Mouse (Mus musculus) embryonic fibroblast, embryonic 13.5 days (primary cell): ENCODE results near the gene Rpl10a. TPM values are rescaled to one million over a fixed set of nuclear protein-coding genes. Genes with fewer than 3 reads are reported as not detected.

ENCODE experiments used
- H3K27ac ChIP-seq: 2 replicates; pipeline ENCODE4 v1.5.1; 2012; ENCODE audit warnings: low read length, control low read depth, inconsistent platforms; ENCODE audit not compliant: insufficient read depth
- H3K4me1 ChIP-seq: 2 replicates; pipeline ENCODE4 v1.6.1; 2011; ENCODE audit warnings: low read length; ENCODE audit not compliant: control insufficient read depth, insufficient read depth
- H3K4me3 ChIP-seq: 2 replicates; pipeline ENCODE4 v1.5.1; 2011; ENCODE audit warnings: mild to moderate bottlenecking, control low read depth, low read length; ENCODE audit not compliant: insufficient read depth
- CTCF ChIP-seq: IDR thresholded peaks from 2 replicates; pipeline ENCODE4 v1.5.1; 2011; ENCODE audit warnings: mild to moderate bottlenecking, control low read depth, low read length, moderate library complexity, borderline replicate concordance; ENCODE audit not compliant: insufficient read depth
- POLR2A ChIP-seq: IDR thresholded peaks from 2 replicates; pipeline ENCODE4 v1.6.1; 2011; ENCODE audit warnings: low read depth, mild to moderate bottlenecking, control low read depth, low read length, moderate library complexity
- polyA plus RNA-seq: library from polyadenylated mRNA; stranded (reverse); fragments of >200 nt; gene quantifications from 2 replicates; pipeline ENCODE4 v1.2.4, GENCODE M21; 2011; ENCODE audit warnings: low read depth; ENCODE audit not compliant: missing spikeins, insufficient read length

The Rpl10a gene
- polyA plus RNA-seq, 1 experiment: 1,157 TPM

- TF ChIP-seq POLR2A (no peak), CTCF (no peak)
- 0 out of 2 replicates have a peak, but pooled peaks cover 2% of the 10 kb centered on the region for H3K4me1 ChIP-seq
- no peak overlapping the region for H3K4me3 ChIP-seq
- H3K27ac ChIP-seq: 0 out of 2 replicates have a peak overlapping the region, but pooled peaks have one; percentile 22
These were observed 43.0 kb downstream of the Rpl10a start for GRCm38 (mm10) chr17:28371286-28371685.

- no peak overlapping the region for H3K27ac ChIP-seq
- 0 out of 2 replicates have a peak, but pooled peaks cover 2% of the 10 kb centered on the region for H3K4me1 ChIP-seq
- no peak overlapping the region for H3K4me3 ChIP-seq
- TF ChIP-seq CTCF (no peak), POLR2A (no peak)
These were observed 43.7 kb downstream of the Rpl10a start for GRCm38 (mm10) chr17:28371941-28372340.

GRCm38 (mm10) chr17:28373821-28374220 lies 45.5 kb downstream of the Rpl10a start:
- Histone ChIP-seq H3K4me1 (0 out of 2 replicates have a peak, but pooled peaks cover 2% of the 10 kb centered on the region), H3K27ac (no peak overlapping the region), H3K4me3 (no peak overlapping the region)
- TF ChIP-seq POLR2A (no peak), CTCF (peak; percentile 92)

- 0 out of 2 replicates have a peak, but pooled peaks cover 2% of the 10 kb centered on the region for H3K4me1 ChIP-seq
- TF ChIP-seq POLR2A (no peak), CTCF (no peak)
- no peak overlapping the region for H3K4me3 ChIP-seq
- H3K27ac ChIP-seq: no peak overlapping the region
These were observed 46.2 kb downstream of the Rpl10a start for GRCm38 (mm10) chr17:28374494-28374893.

GRCm38 (mm10) chr17:28375592-28376061 lies 47.4 kb downstream of the Rpl10a start:
- Histone ChIP-seq H3K4me1 (0 out of 2 replicates have a peak, but pooled peaks cover 2% of the 10 kb centered on the region), H3K4me3 (no peak overlapping the region), H3K27ac (no peak overlapping the region)
- TF ChIP-seq CTCF (no peak), POLR2A (no peak)

- no peaks in the 10 kb centered on the region for H3K4me1 ChIP-seq
- TF ChIP-seq CTCF (no peak), POLR2A (no peak)
- no peak overlapping the region for H3K4me3 ChIP-seq
- H3K27ac ChIP-seq: no peak overlapping the region
These were observed 52.0 kb downstream of the Rpl10a start for GRCm38 (mm10) chr17:28380255-28380654.

Other genes with a start within 250 kb of the Rpl10a start
- gene Tcp11, start 247.8 kb upstream of the Rpl10a start, polyA plus RNA-seq: not detected in 2 replicates
- gene Scube3, start 186.3 kb upstream of the Rpl10a start, polyA plus RNA-seq: 3.3 and 4.7 TPM in 2 replicates
- 12.8 and 15.8 TPM in 2 replicates for gene Zfp523, start 151.3 kb upstream of the Rpl10a start, polyA plus RNA-seq
- 26.2 and 26.5 TPM in 2 replicates for gene Def6, start 120.7 kb upstream of the Rpl10a start, polyA plus RNA-seq
- 31.6 and 36.1 TPM in 2 replicates for gene Ppard, start 95.8 kb upstream of the Rpl10a start, polyA plus RNA-seq
- gene Fance, start 15.0 kb upstream of the Rpl10a start, polyA plus RNA-seq: 22.3 and 23.4 TPM in 2 replicates
- 58.5 and 64.0 TPM in 2 replicates for gene Tead3, start 22.3 kb downstream of the Rpl10a start, polyA plus RNA-seq
- 0.51 TPM in 1 of 2 replicates, not detected in the other for gene Tulp1, start 36.8 kb downstream of the Rpl10a start, polyA plus RNA-seq
- gene Fkbp5, start 189.1 kb downstream of the Rpl10a start, polyA plus RNA-seq: 30.7 and 31.3 TPM in 2 replicates
- not detected in 2 replicates for gene Armc12, start 202.3 kb downstream of the Rpl10a start, polyA plus RNA-seq
- gene Clpsl2, start 220.9 kb downstream of the Rpl10a start, polyA plus RNA-seq: not detected in 2 replicates
- not detected in 2 replicates for gene Clps, start 232.3 kb downstream of the Rpl10a start, polyA plus RNA-seq
- not detected in 2 replicates for gene Lhfpl5, start 247.2 kb downstream of the Rpl10a start, polyA plus RNA-seq